Mouse (Mus musculus): ENCODE measurements around the gene Il15. TPM values are rescaled to one million over a fixed set of nuclear protein-coding genes. Genes with fewer than 3 reads are reported as not detected.

Gene Il15
- polyA plus RNA-seq, 1 experiment from 2014 or later = 0.72 TPM

DNA sequence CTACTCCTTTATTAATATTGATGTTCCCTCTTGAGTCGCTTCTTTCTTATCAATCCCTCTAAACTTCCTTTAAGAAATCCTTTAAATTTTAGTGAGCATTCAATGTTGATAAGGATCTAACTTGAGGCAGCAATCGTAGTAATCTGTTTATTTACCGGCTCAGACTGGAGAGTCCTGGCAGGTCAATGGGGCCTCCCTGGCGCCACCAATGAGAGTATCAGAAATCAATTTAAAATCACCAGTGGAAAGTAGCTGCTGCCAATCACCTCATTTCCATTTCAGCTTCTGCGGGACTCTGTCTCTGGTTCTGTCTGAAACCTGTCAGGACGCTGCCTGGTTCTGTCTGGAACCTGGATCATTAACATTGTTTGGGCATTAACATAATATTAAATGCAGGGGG, 1.5 kb downstream of the Il15 start:
- H3K9me3 ChIP-seq (ENCODE audit: control insufficient read depth, low read length) = no peaks in the 10 kb centered on the region
- WGBS = 31% methylated on average over 6 of the region's 6 CpGs
- no peak for ATAC-seq (ENCODE audit: low FRiP score, low TSS enrichment)
- no peaks in the 10 kb centered on the region for H3K36me3 ChIP-seq (ENCODE audit: control insufficient read depth, insufficient read depth, low read length)
- H3K27me3 ChIP-seq (ENCODE audit: control insufficient read depth, insufficient read depth, low read length) = no peaks in the 10 kb centered on the region
- no peak overlapping the region for H3K27ac ChIP-seq (replicated peaks; ENCODE audit: low read depth, low read length)
- H3K4me3 ChIP-seq (replicated peaks; ENCODE audit: low read depth, low read length) = no peak overlapping the region
- peak overlapping the region; percentile 61 for H3K4me2 ChIP-seq (ENCODE audit: low read length)
- DNase-seq = no peak
- no peak overlapping the region for H3K9ac ChIP-seq (replicated peaks; ENCODE audit: low read length)
- H3K4me1 ChIP-seq (ENCODE audit: control insufficient read depth, insufficient read depth, low read length) = peaks cover 11% of the 10 kb centered on the region; the same call in 1 of the 2 replicates

DNA sequence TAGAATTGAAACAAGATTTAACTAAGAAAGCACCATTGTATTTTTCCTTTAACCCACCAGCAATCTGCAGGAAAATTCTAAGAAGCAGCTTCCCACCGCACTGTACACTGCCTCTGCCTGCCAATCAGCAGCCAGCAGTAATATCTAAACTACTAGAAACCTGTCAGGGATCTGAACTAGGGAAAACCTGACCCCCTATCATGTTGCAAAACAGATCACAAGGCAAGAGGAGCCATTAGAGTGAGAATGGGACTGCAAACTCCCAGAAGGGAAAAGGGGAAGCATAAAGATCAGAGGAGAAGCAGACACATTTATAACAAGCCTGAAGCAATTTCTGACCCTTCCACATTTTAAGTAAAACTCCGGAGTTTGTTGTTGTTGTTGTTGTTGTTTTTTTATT, 2.0 kb downstream of the Il15 start:
- ATAC-seq (ENCODE audit: low FRiP score, low TSS enrichment) = no peak
- Histone ChIP-seq H3K27me3 (ENCODE audit: control insufficient read depth, insufficient read depth, low read length) (no peaks in the 10 kb centered on the region), H3K4me2 (ENCODE audit: low read length) (no peak overlapping the region), H3K9me3 (ENCODE audit: control insufficient read depth, low read length) (no peaks in the 10 kb centered on the region), H3K4me3 (replicated peaks; ENCODE audit: low read depth, low read length) (no peak overlapping the region), H3K4me1 (ENCODE audit: control insufficient read depth, insufficient read depth, low read length) (peaks cover 11% of the 10 kb centered on the region; the same call in 1 of the 2 replicates), H3K27ac (replicated peaks; ENCODE audit: low read depth, low read length) (no peak overlapping the region), H3K9ac (replicated peaks; ENCODE audit: low read length) (no peak overlapping the region), H3K36me3 (ENCODE audit: control insufficient read depth, insufficient read depth, low read length) (no peaks in the 10 kb centered on the region)
- peak; percentile 1 for DNase-seq
- 74% methylated on average over 2 of the region's 2 CpGs for WGBS

DNA sequence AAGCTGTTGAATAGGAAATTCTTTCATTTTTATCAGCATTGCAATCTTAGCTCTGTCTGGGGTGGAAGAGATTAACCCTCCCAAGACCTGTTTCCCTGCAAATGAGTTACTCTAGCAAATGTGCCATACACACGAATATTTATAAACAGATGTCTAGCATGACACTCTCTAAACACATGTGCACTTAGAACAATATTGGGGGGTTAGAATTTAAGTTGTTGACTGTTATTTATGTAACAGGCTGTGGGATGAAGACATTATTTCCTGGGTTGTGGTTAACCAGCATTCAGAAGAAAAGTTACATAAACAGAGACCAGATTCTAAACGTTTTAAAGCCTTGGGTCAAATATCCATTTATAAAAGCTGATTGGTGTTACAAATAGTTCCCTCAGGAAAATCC, 2.6 kb downstream of the Il15 start:
- H3K4me2 ChIP-seq (ENCODE audit: low read length) = no peak overlapping the region
- peaks cover 11% of the 10 kb centered on the region; the same call in 1 of the 2 replicates for H3K4me1 ChIP-seq (ENCODE audit: control insufficient read depth, insufficient read depth, low read length)
- ATAC-seq (ENCODE audit: low FRiP score, low TSS enrichment) (no peak), DNase-seq (no peak)
- H3K9me3 ChIP-seq (ENCODE audit: control insufficient read depth, low read length) = no peaks in the 10 kb centered on the region
- H3K36me3 ChIP-seq (ENCODE audit: control insufficient read depth, insufficient read depth, low read length) = no peaks in the 10 kb centered on the region
- no peak overlapping the region for H3K27ac ChIP-seq (replicated peaks; ENCODE audit: low read depth, low read length)
- H3K4me3 ChIP-seq (replicated peaks; ENCODE audit: low read depth, low read length) = no peak overlapping the region
- H3K27me3 ChIP-seq (ENCODE audit: control insufficient read depth, insufficient read depth, low read length) = no peaks in the 10 kb centered on the region
- WGBS = 68% methylated on average over 2 of the region's 2 CpGs
- no peak overlapping the region for H3K9ac ChIP-seq (replicated peaks; ENCODE audit: low read length)

DNA sequence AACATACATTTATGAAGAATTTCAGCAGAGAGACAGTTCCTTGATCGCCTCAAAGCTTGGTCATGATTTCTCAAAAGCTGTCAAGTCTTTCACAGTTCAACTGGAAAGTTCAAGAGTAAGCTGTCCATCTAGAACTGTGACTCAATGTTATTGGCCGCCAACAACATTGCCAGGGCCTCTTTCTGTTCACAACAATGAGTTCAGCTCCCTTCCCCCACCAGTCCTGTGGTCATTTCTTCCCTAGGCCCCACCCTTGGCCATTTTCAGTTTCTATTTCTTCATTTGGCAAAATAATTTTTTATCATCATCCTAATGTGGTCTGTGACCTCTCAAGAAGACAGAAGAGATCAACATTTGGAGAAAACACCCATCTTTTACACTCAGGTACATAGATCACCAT, 4.5 kb downstream of the Il15 start:
- Histone ChIP-seq H3K27ac (replicated peaks; ENCODE audit: low read depth, low read length) (no peak overlapping the region), H3K9ac (replicated peaks; ENCODE audit: low read length) (no peak overlapping the region), H3K27me3 (ENCODE audit: control insufficient read depth, insufficient read depth, low read length) (no peaks in the 10 kb centered on the region), H3K36me3 (ENCODE audit: control insufficient read depth, insufficient read depth, low read length) (no peaks in the 10 kb centered on the region), H3K9me3 (ENCODE audit: control insufficient read depth, low read length) (no peaks in the 10 kb centered on the region), H3K4me3 (replicated peaks; ENCODE audit: low read depth, low read length) (no peak overlapping the region), H3K4me1 (ENCODE audit: control insufficient read depth, insufficient read depth, low read length) (peaks cover 11% of the 10 kb centered on the region; the same call in 1 of the 2 replicates), H3K4me2 (ENCODE audit: low read length) (no peak overlapping the region)
- no peak for ATAC-seq (ENCODE audit: low FRiP score, low TSS enrichment)
- no peak for DNase-seq
- WGBS = 90% methylated on average over 2 of the region's 2 CpGs

DNA sequence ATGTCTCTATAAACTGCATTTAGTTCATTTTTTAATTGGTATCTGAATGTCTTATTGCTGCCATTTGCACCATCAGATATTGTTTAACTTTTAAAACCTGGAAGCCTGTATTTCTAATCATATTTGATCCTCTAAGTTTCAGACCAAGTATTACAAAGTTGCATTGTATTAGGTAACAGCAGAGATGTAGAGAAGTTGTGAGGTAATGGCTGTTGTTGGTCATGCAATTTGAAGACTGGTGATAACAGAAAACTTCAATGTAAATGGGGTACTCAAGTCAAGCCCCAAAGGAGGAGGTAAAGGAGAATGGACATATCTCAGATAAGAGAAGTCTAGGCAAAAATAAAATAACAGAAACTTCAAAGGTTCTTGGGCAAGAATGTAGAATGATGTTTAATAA, 11.8 kb downstream of the Il15 start:
- no peak for DNase-seq
- H3K27me3 ChIP-seq (ENCODE audit: control insufficient read depth, insufficient read depth, low read length) = no peaks in the 10 kb centered on the region
- no peak for ATAC-seq (ENCODE audit: low FRiP score, low TSS enrichment)
- H3K9ac ChIP-seq (replicated peaks; ENCODE audit: low read length) = no peak overlapping the region
- no peaks in the 10 kb centered on the region for H3K36me3 ChIP-seq (ENCODE audit: control insufficient read depth, insufficient read depth, low read length)
- H3K4me2 ChIP-seq (ENCODE audit: low read length) = no peak overlapping the region
- H3K9me3 ChIP-seq (ENCODE audit: control insufficient read depth, low read length) = no peaks in the 10 kb centered on the region
- H3K4me1 ChIP-seq (ENCODE audit: control insufficient read depth, insufficient read depth, low read length) = no peaks in the 10 kb centered on the region
- H3K4me3 ChIP-seq (replicated peaks; ENCODE audit: low read depth, low read length) = no peak overlapping the region
- H3K27ac ChIP-seq (replicated peaks; ENCODE audit: low read depth, low read length) = no peak overlapping the region

DNA sequence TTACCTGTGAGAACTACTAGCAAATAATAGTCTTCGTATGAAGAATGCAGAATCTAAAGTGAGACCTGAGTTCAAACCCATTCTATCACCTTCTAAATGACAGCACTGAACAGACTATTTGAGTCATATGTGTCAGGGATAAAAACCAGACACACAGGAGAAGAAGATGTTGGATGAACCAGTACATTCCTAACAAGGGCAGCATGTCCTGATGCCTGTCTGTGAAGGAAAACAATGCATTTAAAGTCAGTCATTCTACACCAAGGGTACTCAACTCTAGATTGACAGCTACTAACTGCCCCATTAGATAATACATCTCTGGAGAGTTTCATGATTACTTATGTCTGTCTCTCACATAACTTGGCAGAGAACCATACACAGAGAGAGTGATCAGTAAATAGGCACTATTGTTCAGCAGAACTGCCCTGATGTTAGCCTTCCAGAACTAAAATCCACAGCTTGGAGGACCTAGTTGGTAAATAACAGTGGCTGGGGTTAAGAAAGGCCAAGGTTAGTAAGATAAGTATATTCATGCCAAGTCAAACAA, 14.6 kb downstream of the Il15 start:
- H3K9me3 ChIP-seq (ENCODE audit: control insufficient read depth, low read length) = no peaks in the 10 kb centered on the region
- no peak for ATAC-seq (ENCODE audit: low FRiP score, low TSS enrichment)
- no peak overlapping the region for H3K27ac ChIP-seq (replicated peaks; ENCODE audit: low read depth, low read length)
- no peaks in the 10 kb centered on the region for H3K27me3 ChIP-seq (ENCODE audit: control insufficient read depth, insufficient read depth, low read length)
- 94% methylated on average over 1 of the region's 1 CpGs for WGBS
- H3K4me2 ChIP-seq (ENCODE audit: low read length) = no peak overlapping the region
- H3K4me3 ChIP-seq (replicated peaks; ENCODE audit: low read depth, low read length) = no peak overlapping the region
- no peaks in the 10 kb centered on the region for H3K36me3 ChIP-seq (ENCODE audit: control insufficient read depth, insufficient read depth, low read length)
- H3K4me1 ChIP-seq (ENCODE audit: control insufficient read depth, insufficient read depth, low read length) = no peaks in the 10 kb centered on the region
- DNase-seq = no peak
- no peak overlapping the region for H3K9ac ChIP-seq (replicated peaks; ENCODE audit: low read length)

DNA sequence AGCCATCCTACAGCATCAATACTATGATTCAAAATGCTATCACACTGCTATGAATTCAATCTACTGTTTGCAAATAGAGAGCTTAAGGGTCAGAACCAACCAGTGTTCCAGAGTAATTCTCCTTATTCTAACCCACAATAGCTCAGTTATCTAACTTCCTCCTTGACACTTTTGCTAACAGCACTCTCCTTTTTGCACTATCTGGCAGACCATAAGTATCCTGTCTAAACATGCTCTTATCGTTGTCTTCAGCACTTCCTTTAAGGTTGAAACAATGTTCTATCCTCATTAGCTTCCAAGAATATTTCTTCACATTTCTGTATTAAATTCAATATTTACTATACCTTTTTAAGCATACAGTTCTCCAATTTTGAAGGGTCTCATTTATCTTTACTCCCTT, 15.4 kb downstream of the Il15 start:
- ATAC-seq (ENCODE audit: low FRiP score, low TSS enrichment) (no peak), DNase-seq (no peak)
- no peak overlapping the region for H3K4me2 ChIP-seq (ENCODE audit: low read length)
- no peak overlapping the region for H3K4me3 ChIP-seq (replicated peaks; ENCODE audit: low read depth, low read length)
- no peak overlapping the region for H3K9ac ChIP-seq (replicated peaks; ENCODE audit: low read length)
- H3K27me3 ChIP-seq (ENCODE audit: control insufficient read depth, insufficient read depth, low read length) = no peaks in the 10 kb centered on the region
- H3K9me3 ChIP-seq (ENCODE audit: control insufficient read depth, low read length) = no peaks in the 10 kb centered on the region
- WGBS = 98% methylated on average over 1 of the region's 1 CpGs
- H3K36me3 ChIP-seq (ENCODE audit: control insufficient read depth, insufficient read depth, low read length) = no peaks in the 10 kb centered on the region
- no peak overlapping the region for H3K27ac ChIP-seq (replicated peaks; ENCODE audit: low read depth, low read length)
- H3K4me1 ChIP-seq (ENCODE audit: control insufficient read depth, insufficient read depth, low read length) = no peaks in the 10 kb centered on the region

DNA sequence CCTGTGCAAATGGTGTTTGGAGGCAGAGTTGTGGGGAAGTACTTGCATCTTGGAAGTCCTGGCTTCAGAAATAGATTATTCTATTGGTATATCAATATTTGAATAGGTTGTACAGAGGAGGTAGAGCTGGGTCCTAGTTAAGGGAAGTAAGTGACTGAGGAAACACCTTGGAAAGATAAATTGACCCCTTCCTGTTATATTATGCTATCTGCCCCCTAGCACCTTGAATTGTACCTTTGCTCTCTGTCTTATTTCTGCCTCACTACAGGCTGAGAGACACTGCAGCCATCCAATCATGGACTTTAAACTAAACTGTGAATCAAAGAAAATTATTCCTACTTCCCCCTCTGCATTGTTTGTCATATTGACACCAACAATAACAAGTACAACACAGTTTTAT, 17.2 kb downstream of the Il15 start:
- Histone ChIP-seq H3K4me2 (ENCODE audit: low read length) (no peak overlapping the region), H3K27ac (replicated peaks; ENCODE audit: low read depth, low read length) (no peak overlapping the region), H3K27me3 (ENCODE audit: control insufficient read depth, insufficient read depth, low read length) (no peaks in the 10 kb centered on the region), H3K9me3 (ENCODE audit: control insufficient read depth, low read length) (no peaks in the 10 kb centered on the region), H3K4me1 (ENCODE audit: control insufficient read depth, insufficient read depth, low read length) (no peaks in the 10 kb centered on the region), H3K4me3 (replicated peaks; ENCODE audit: low read depth, low read length) (no peak overlapping the region), H3K36me3 (ENCODE audit: control insufficient read depth, insufficient read depth, low read length) (no peaks in the 10 kb centered on the region), H3K9ac (replicated peaks; ENCODE audit: low read length) (no peak overlapping the region)
- ATAC-seq (ENCODE audit: low FRiP score, low TSS enrichment) (no peak), DNase-seq (no peak)

DNA sequence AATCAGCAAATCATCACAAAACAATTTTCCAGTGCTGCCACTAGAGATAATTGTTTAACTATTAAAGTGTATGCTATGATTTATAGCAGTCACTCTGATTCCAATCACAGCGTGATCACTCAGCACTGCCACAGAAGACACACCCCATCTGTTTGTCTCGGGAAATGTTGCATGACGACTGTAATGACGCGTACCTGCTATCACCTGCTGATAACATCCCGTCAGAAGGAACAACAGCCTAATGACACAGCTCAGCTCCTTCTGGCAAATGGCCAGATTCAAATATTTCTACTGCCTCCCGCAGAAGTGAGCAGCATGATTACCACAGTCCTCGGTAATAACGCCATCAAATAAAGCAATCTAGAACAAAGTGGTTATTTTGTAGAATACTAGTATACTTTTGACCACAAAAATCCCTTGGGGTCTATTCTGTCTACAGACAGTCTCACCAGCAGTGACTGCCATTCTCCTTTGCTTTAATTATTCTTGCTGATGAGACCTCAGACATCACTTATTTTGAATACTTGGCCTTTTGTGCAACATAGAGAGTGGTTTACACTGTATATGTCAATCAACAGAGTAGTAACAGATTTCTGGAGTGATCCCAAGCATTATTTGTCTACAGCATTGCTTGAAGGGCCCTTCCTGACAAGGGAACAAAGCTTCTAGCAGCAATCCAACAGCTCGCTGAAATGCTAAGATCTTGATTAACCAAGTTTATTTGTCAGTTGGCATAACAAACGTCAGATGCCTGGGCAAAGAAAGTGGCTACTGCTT, 18.4 kb downstream of the Il15 start:
- H3K4me3 ChIP-seq (replicated peaks; ENCODE audit: low read depth, low read length) = no peak overlapping the region
- H3K4me1 ChIP-seq (ENCODE audit: control insufficient read depth, insufficient read depth, low read length) = no peaks in the 10 kb centered on the region
- no peak overlapping the region for H3K9ac ChIP-seq (replicated peaks; ENCODE audit: low read length)
- WGBS = 67% methylated on average over 11 of the region's 11 CpGs
- ATAC-seq (ENCODE audit: low FRiP score, low TSS enrichment) = no peak
- H3K27ac ChIP-seq (replicated peaks; ENCODE audit: low read depth, low read length) = no peak overlapping the region
- DNase-seq = peak; percentile 21
- no peaks in the 10 kb centered on the region for H3K36me3 ChIP-seq (ENCODE audit: control insufficient read depth, insufficient read depth, low read length)
- no peak overlapping the region for H3K4me2 ChIP-seq (ENCODE audit: low read length)
- H3K27me3 ChIP-seq (ENCODE audit: control insufficient read depth, insufficient read depth, low read length) = no peaks in the 10 kb centered on the region
- H3K9me3 ChIP-seq (ENCODE audit: control insufficient read depth, low read length) = no peaks in the 10 kb centered on the region
